Mouse (Mus musculus): ENCODE measurements around the gene Vmn1r117. TPM values are rescaled to one million over a fixed set of nuclear protein-coding genes. Genes with fewer than 3 reads are reported as not detected.

Vmn1r117 gene
- under 1 TPM in 1 of 2 experiments, not detected in 1; 0.18 TPM for polyA plus RNA-seq (2017; shearing (Covaris generic))

GRCm38 (mm10) chr7:20884021-20884420, at the start of gene Vmn1r117:
TSS of gene Vmn1r117 (minus strand) at chr7:20884121.

GRCm38 (mm10) chr7:20912247-20912646, 28.3 kb upstream of the Vmn1r117 start, which contains the start of gene Vmn1r118:
TSS of gene Vmn1r118 (minus strand) at chr7:20912347.

DNA sequence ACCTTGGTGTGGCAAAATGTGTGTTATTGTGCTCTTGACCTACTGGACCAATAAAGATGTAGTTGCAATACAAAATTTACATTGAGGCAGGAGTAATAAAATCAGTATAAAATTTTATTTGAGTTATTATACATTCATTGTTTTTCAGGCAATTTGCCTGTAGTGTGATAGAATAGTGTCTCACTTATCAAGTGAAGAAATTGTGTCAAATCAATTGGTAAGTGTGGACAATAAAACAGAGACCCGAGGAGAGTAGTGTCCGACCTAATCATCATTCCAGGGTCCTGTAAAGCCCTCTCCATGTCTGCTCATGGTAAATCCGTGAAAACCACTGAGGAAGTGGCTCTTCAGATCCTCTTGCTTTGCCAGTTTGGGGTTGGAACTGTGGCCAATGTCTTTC, 12.0 kb downstream of the Vmn1r117 start, which contains the start of gene Vmn1r116:
TSS of gene Vmn1r116 (plus strand) at position 301 of the 400 bp plus-strand sequence.

DNA sequence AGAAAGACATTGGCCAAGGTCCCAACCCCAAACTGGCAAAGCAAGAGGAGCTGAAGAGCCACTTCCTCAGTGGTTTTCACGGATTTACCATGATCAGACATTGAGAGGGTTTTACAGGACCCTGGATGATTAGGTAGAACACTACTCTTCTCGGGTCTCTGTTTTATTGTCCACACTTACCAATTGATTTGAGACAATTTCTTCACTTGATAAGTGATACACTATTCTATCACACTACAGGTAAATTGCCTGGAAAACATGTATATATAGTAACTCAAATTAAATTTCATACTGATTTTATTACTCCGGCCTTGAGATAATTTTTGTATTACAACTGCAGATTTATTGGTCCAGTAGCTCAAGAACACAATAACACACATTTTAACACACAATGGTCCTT, 39.0 kb downstream of the Vmn1r117 start, which contains the start of gene Vmn1r115:
TSS of gene Vmn1r115 (minus strand) at position 101 of the 400 bp plus-strand sequence.

Other genes with a start within 250 kb of the Vmn1r117 start
- 1 to 10 TPM in 1 of 2 experiments, not detected in 1; 2.2 TPM for gene Vmn1r107, start 215.2 kb downstream of the Vmn1r117 start, polyA plus RNA-seq (2017; shearing (Covaris generic))
- gene Vmn1r111, start 180.9 kb downstream of the Vmn1r117 start, polyA plus RNA-seq (2017; shearing (Covaris generic)): 1 to 10 TPM in 1 of 2 experiments, not detected in 1; 1.0 TPM
- not detected for gene Gm10668, start 153.5 kb downstream of the Vmn1r117 start, polyA plus RNA-seq (2017; shearing (Covaris generic))
- not detected for gene Vmn1r112, start 112.9 kb downstream of the Vmn1r117 start, polyA plus RNA-seq (2017; shearing (Covaris generic))
- gene Vmn1r113, start 96.8 kb downstream of the Vmn1r117 start, polyA plus RNA-seq (2017; shearing (Covaris generic)): not detected
- gene Vmn1r114, start 71.9 kb downstream of the Vmn1r117 start, polyA plus RNA-seq (2017; shearing (Covaris generic)): not detected
- gene Vmn1r115, start 39.1 kb downstream of the Vmn1r117 start, polyA plus RNA-seq (2017; shearing (Covaris generic)): not detected
- not detected for gene Vmn1r116, start 11.9 kb downstream of the Vmn1r117 start, polyA plus RNA-seq (2017; shearing (Covaris generic))
- gene Vmn1r118, start 28.2 kb upstream of the Vmn1r117 start, polyA plus RNA-seq (2017; shearing (Covaris generic)): under 1 TPM in 1 of 2 experiments, not detected in 1; 0.49 TPM
- under 1 TPM in 1 of 2 experiments, not detected in 1; 0.36 TPM for gene Vmn1r119, start 128.3 kb upstream of the Vmn1r117 start, polyA plus RNA-seq (2017; shearing (Covaris generic))
- not detected for gene Vmn1r120, start 169.7 kb upstream of the Vmn1r117 start, polyA plus RNA-seq (2017; shearing (Covaris generic))
- gene Vmn1r121, start 214.4 kb upstream of the Vmn1r117 start, polyA plus RNA-seq (2017; shearing (Covaris generic)): not detected

Data from inflammation-experienced regulatory T-cells (primary cell).